Mouse (Mus musculus): ENCODE measurements around the gene Lair1. TPM values are rescaled to one million over a fixed set of nuclear protein-coding genes. Genes with fewer than 3 reads are reported as not detected.

Lair1 gene
- polyA plus RNA-seq (2012) = 0.01 TPM in 1 of 2 replicates, not detected in the other

- no peak for TF ChIP-seq GATA1 (IDR thresholded peaks at IDR 0.05; ENCODE audit: low read length)
Measured at GRCm38 (mm10) chr7:4063013-4063412, at the start of gene Lair1. Lair1 (minus strand) TSS chr7:4063204.

GRCm38 (mm10) chr7:4111766-4112165, 48.8 kb upstream of the Lair1 start:
- no peak for TF ChIP-seq GATA1 (IDR thresholded peaks at IDR 0.05; ENCODE audit: low read length)

GRCm38 (mm10) chr7:4103411-4103810, 40.4 kb upstream of the Lair1 start:
- no peak for TF ChIP-seq GATA1 (IDR thresholded peaks at IDR 0.05; ENCODE audit: low read length)

- TF ChIP-seq GATA1 (IDR thresholded peaks at IDR 0.05; ENCODE audit: low read length) = no peak
Measured at GRCm38 (mm10) chr7:4101144-4101543, 38.1 kb upstream of the Lair1 start.

DNA sequence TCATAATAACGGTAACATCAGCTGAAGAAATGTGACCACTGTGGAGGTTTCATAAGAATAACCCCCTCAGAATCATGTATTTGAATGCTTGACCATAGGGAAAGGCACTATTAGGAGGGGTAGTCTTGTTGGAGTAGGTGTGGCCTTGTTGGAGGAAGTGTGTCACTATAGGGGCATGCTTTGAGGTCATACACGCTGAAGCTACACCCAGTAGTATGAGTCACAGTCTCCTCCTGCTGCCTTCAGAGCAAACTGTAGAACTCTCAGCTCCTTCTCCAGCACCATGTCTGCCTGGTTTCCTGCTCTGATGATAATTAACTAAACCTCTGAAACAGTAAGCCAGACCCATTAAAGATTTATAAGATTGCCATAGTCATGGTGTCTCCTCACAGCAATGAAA, 35.8 kb upstream of the Lair1 start:
- no peak for TF ChIP-seq GATA1 (IDR thresholded peaks at IDR 0.05; ENCODE audit: low read length)

- TF ChIP-seq GATA1 (IDR thresholded peaks at IDR 0.05; ENCODE audit: low read length) = no peak
Measured at GRCm38 (mm10) chr7:4098301-4098700, 35.3 kb upstream of the Lair1 start.

DNA sequence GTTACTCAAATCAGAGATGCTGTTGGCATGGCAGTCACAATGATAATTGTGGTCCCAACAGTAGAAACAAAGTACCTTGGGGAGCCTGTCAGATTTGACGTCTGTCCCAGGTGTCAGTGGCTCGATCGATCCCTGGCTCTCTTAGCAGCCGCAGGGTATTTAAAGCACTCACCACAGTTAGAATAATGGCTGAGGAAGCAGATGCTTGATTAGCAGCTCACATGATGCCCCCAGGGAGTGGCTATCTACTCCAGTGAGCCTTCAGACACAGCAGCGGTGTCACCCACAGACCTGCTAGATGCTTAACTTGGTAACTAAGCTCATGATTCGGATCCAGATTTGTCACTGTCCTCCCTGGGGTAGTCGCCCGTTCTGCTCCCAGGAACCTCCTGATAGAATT, 28.2 kb upstream of the Lair1 start:
- TF ChIP-seq GATA1 (IDR thresholded peaks at IDR 0.05; ENCODE audit: low read length) = no peak

DNA sequence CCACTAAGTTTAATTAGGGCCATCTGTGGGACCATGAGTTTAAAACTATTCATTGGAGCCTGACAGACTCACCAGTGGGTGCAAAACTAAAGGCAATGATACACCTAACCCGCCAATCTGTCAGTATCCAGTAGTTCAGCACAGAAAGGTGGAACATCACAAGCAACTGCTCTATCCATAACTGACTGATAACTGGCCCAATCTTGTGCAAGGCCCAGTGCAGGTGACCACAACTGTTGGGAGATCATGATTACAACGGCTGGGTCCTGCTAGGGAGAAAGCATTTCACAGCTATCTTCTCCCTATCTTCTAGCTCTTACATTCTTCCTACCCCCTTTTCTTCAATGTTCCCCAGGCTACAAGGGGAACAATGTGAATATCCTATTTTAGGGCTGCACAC, 25.7 kb upstream of the Lair1 start:
- TF ChIP-seq GATA1 (IDR thresholded peaks at IDR 0.05; ENCODE audit: low read length) = peak; percentile 64

DNA sequence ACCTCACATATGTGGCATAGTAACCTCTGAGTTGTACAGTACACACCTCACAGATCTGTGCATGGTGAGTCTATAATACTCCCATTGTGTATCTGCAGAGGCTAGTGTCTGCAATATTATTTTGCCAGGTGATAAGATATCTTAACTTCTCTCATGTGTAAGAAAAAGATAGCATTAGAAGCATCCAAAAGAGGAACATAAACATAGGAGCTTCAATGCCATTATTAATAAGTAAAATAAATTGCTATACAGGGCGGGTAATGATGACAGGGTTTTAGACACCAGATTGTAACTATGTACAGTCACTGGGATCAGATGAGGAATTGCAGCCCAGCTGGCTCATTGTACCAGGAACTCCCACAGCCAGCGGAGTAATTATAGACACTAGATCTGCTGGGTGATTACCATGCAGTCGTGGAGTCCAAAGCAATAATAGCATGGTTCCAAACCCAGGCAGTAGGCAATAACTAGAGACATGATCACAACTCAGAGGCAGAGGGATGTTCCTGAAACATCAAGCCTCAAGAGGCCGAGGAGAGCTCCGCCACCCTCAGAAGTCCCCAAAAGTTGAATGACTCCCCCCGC, 25.0 kb upstream of the Lair1 start:
- TF ChIP-seq GATA1 (IDR thresholded peaks at IDR 0.05; ENCODE audit: low read length) = peak; percentile 3

GRCm38 (mm10) chr7:4087238-4087895, 24.4 kb upstream of the Lair1 start:
- TF ChIP-seq GATA1 (IDR thresholded peaks at IDR 0.05; ENCODE audit: low read length) = peak; percentile 2

DNA sequence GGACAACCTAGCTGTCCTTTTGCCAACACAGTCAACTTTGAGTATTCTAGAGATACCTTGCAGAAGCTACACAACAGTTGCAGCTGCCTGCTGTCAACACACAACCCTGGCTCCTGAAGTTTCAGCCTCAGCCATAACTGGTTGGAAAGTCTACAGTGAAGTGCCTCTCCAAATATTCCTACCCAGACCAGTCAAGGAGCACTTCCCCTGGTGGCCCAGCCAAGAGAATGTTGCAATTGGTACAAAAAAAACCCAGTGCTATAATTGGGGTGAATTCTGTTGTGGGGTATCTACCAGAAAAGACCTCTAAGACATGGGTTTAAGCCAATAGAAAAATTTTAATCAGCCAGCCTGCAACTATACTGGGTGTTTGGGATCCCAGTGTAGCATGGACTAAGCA, 22.6 kb upstream of the Lair1 start:
- TF ChIP-seq GATA1 (IDR thresholded peaks at IDR 0.05; ENCODE audit: low read length) = no peak

DNA sequence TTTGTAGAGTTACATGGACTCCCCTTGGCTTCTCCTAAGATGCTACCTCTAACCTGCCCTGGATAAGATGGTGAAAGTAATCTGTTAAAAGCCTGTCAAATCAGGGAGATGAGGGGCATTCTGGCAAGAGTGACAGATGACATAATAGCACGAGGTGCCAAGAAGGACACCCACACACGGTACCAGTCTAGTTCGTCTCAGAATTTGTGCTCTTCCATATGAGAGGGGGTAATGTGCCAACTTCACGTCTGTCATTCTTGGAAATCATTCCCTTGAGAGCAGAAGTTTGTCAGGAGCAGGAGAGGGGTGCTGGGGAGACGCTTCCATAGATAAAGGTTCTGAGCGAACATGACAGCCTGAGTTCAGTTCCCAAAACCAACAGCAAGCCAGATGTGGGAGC, 21.2 kb upstream of the Lair1 start:
- no peak for TF ChIP-seq GATA1 (IDR thresholded peaks at IDR 0.05; ENCODE audit: low read length)

GRCm38 (mm10) chr7:4082804-4083203, 19.8 kb upstream of the Lair1 start:
- no peak for TF ChIP-seq GATA1 (IDR thresholded peaks at IDR 0.05; ENCODE audit: low read length)

DNA sequence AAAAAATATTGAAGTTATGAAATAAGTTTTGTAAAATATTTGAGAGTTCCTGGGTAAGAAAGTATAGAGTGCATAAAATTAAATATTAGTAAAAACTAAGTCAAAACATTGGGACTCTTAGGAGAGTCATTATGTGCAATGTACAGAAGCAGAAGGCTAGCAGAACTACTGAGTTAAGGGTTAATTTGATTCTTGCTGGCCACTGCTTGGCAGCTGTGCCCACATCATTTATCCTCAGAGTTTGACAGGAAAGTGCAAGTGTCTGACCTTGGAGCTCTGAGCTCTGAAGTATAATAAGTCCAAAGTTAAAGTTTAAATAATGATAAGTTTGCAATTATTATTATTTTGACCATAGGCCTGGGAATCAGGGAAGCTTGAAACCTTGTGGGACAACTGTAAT, 18.7 kb upstream of the Lair1 start:
- no peak for TF ChIP-seq GATA1 (IDR thresholded peaks at IDR 0.05; ENCODE audit: low read length)

DNA sequence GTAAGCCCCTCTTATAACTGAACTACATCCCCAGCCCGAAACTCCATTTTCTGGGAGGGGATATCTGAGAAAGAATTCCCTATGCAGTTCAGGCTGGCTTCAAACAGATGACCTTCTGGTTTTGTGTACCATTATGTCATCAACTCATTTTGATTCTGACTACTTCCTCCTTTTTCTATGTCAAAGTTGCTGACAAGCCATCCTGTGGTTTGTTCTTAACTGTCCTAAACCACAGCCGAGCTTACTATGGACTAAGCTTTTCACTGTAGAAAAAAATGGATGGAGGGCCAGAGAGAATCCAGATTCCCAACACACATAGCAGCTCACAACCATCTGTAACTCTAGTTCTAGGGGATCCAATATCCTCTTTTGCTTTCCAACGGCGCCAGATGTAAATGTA, 17.5 kb upstream of the Lair1 start:
- no peak for TF ChIP-seq GATA1 (IDR thresholded peaks at IDR 0.05; ENCODE audit: low read length)

GRCm38 (mm10) chr7:4079511-4079910, 16.5 kb upstream of the Lair1 start:
- no peak for TF ChIP-seq GATA1 (IDR thresholded peaks at IDR 0.05; ENCODE audit: low read length)

DNA sequence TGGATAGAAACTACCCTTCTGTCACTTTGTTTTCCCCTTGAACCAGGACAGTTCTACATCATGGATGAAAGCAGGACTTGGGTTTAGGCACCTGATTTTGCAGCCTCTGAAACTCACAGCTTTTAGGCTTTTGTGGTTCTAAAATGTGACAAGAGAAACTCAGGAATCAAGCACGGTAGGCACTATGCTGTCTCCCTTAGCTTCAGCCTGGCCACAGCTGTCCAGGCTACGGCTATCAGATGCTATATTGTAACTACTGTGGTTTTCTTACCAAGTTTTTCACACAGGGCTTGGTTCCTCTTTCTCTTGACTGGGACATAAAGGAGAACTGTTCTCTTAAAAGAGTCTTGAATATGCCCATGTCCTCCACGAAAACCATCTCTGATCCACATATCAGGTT, 10.1 kb upstream of the Lair1 start:
- TF ChIP-seq GATA1 (IDR thresholded peaks at IDR 0.05; ENCODE audit: low read length) = no peak
